Mouse (Mus musculus): ENCODE results near the gene Ppm1j.
A peak's percentile ranks its signal among the peaks of the same experiment; 100 is the strongest.
"Not testable (repeated sequence)": the region's sequence is repeated elsewhere in the genome, so short reads cannot be mapped to it uniquely, and the experiment has no call there.

The Ppm1j gene

DNA sequence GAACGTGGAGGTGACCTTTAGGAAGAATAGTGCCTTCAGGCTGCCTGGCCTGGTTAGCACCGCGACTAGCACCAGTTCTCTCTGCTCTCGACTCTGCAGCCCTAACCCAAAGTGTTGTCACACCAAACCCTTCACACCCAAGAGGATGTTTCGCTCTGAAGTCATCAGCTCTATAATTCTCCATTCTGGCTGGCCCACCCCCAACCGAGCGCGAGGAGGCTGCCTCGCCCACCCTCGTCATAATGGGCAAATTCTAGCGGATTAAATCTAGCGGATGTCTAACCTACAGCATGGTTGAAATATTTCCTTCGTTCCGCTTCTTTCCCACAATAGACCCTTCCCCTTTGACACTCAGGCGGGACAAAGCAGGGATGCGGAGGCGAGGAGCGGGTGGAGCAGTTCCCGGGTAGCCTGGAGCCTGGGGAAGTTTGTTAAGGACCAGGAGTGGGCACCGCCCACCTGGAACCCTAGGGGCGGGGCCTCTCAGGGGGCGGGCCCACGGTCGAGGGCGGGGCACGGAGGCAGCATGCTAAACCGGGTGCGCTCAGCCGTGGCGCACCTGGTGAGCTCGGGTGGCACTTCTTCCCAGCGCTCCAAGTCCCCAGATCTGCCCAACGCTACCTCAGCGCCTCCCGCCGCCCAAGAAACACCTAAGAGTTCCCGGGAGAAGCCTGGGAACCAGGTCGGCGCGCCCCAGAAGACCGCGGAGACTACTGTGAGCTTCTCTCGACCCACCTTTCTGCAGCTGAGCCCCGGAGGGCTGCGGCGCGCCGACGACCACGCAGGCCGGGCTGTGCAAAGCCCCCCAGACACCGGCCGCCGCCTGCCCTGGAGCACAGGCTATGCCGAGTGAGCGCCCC, at the start of gene Ppm1j:
Gene Ppm1j (plus strand): TSS at position 496 of the 860 bp plus-strand sequence.
- peak; percentile 81 to 85 for DNase-seq

DNA sequence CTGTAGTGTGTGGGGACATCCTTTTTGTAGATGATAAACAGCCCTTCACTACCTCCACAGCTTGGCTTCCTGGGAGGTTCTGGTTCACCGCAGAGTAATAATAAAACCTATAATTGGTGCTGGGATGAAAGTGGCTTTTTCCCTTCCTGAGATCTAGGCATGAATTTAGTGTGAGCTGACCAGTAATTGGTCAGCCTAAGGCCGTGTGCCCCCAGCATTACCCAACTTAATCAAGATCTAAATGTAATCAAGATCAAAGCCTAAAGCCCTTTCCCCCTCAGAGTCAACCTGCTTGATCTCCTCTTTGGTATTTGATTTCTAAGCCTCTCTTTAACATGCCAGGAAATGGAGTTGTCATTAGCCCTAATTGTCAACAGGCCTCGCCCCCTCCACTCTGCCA, 47.9 kb upstream of the Ppm1j start:
- DNase-seq: no peak

DNA sequence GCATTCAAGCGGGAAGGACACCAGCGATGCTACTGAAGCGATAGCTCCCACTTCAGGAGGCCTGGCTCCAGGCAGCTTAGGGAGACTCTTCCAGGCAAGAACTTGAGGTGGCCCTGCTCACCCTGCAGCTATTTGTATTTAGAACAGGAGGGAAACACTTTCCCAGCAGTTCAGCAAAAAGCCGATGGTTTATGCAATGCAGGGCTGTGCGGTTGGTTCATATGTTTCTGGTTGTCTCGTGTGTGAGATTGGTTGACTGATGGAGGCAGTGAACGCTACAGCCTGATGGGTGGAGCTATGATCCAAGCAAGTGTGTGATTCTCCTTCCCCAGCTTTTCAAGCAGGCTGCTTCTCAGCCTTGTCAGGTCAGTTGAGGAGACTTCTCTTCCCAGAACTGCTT, 46.2 kb upstream of the Ppm1j start:
- DNase-seq: no peak

DNA sequence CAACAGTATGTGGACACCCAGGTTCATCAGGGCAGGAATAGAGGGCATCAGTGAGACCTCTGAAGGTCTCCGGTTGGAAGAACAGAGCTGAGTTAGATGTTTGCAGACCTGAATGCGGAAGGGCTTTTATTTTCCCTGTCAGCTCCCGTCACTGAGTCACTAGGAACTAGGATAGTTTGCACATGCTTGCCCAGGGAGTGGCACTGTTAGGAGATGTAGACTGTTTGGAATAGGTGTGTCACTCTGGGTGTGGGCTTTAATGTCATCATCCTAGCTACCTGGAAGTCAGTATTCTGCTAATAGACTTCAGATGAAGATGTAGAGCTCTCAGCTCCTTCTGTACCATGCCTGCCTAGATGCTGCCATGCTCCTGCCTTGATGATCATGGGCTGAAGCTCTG, 38.9 kb upstream of the Ppm1j start:
- no peak for DNase-seq

DNA sequence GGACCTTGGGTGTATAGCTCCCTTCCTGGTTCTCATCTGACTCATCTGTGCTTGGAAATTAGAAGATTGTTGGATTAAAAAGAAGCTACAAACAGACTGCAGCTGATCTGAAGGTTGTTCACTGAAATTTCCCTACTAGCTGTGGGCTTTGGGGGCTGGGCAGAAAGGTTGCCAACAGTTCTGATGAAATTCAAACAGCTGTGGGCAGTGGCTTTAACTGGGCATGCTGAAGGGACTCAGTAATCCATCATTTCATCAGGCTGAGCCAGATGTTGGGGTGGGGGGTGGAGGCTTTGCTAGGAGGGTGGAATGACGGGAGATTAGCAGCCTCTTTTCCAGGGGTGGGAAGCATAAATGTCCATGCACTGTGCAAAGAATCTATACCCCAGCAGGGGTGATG, 37.7 kb upstream of the Ppm1j start:
- DNase-seq: no peak

DNA sequence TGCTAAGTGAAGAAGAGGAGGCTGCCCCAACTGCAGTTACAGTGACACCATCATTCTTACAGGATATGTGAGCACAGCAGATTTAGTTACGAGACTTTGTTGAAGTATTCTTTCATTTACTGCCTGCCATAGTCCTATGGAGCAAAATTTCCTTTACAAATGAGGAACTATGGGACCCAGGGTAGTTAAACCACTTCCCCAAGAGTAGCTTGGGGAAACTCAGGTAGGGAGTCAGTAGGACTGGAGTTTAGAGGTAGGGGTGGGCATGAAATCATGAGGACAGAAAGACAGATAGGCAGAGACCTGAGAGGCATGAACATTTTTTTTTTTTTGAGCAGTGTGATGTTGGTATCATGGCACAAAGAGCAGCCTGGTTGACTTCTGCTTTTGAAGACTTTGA, 37.0 kb upstream of the Ppm1j start:
- no peak for DNase-seq

DNA sequence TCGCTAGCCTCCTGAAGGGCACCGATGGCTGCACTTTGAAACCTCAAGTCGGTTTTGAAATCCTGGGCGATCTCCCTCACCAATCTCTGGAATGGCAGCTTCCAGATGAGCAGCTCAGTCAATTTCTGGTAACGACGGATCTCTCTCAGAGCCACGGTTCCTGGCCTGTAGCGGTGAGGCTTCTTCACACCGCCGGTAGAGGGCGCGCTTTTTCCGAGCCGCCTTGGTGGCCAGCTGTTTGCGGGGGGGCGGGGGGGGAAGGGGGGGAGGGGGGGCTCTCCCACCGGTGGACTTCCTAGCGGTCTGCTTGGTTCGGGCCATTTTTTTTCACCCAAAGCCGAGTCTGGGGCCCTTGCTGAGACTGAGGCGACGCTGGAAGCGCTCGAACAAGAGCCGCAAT, 28.0 kb upstream of the Ppm1j start:
- DNase-seq: not testable (repeated sequence)

DNA sequence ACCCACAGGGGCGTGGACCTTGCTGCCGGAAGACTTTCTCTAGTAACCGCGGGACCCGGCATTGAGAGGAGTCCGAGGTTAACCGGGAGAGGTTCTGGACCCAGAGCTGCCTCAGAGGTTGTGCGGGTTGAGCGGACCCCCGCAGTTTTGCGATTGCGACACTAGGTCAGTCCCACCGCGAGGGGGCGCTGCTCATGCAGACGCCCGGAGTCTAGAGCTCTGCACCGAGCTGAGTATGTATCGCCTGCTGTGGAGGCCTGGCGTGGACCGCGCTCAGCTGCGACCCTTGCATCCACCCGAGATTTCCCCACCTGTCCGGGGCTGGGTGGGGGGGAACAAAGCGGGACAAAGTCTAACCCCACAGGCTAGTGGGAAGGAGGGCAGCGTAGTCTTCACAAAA, 22.4 kb upstream of the Ppm1j start:
- peak; percentile 22 to 49 for DNase-seq

DNA sequence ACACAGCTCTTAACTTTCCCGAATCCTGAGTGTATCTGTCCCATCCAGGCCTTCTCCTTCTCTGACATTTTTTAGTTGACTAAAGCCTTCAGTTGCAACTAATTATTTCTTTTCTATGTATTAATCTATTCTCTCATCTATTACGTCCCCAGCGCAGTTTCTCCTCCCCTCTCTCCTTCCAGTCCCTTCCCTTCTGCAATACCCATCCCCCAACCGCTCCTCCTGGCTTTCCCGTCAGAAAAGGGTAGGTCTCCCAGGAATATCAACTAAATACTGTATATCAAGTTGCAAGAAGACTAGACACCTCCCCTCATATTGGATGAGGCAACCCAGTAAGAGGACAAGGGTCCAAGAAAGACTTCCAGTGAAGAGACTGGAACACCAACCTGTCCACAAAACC, 22.0 kb upstream of the Ppm1j start:
- no peak for DNase-seq

DNA sequence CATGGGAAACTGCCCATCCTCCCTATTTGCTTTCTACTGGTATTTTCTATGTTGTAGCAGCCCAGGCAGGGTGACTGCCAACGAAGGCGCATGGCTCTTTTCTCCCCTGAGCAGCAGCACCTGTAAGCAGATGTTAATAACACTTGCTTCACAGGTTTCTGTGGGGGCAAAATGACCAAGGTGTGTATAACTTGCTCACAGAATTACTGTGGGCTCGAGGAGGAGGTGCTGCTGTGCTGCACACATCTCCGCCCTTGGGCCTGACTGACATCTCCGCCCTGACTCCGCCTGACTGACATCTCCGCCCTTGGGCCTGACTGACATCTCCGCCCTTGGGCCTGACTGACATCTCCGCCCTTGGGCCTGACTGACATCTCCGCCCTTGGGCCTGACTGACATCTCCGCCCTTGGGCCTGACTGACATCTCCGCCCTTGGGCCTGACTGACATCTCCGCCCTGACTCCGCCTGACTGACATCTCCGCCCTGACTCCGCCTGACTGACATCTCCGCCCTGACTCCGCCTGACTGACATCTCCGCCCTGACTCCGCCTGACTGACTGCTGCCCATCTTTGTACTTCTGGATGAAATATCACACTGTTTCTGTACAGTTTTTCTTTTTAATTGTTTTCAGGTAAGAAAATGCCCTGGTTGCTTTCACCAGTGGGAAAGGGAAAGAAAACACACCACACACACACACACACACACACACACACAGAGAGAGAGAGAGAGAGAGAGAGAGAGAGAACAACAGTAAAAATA, 18.6 kb upstream of the Ppm1j start:
- DNase-seq: not testable (repeated sequence)

DNA sequence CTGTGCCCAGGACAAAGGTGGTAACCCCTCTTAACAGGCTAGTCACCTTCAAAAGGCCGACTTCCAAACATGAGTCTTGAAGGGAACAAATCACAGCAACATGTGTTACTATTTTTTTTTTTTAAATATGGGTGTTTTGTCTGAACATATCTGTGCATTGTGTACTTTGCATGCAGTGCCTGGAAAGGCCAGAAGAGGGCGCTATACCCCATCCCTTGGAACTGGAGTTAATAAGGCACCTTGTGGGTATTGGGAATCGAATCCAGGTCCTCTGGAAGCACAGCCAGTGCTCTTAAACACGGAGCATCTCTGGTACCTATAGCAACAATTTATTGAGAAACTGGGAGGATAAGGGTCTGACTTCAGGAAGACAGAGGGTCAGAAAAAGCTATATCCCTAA, 15.8 kb upstream of the Ppm1j start:
- no peak for DNase-seq

DNA sequence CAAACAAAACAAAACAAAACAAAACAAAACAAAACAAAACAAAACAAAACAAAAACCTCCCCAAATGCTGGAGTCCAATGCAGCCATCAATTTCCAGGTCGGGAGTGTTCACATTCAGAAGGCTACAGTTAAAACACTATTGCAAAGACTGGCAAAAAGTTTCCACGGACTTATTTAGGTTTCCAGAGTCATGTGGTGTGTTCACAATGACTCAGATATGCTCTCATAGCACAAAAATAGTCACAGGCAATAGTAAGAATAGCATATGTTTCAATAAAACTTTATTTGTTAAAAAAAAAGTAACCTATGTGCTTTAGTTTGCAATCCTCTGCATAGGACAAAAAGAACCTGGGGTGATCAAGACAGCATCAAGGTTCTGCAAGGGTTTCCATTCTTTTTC, 13.7 kb upstream of the Ppm1j start:
- no peak for DNase-seq

DNA sequence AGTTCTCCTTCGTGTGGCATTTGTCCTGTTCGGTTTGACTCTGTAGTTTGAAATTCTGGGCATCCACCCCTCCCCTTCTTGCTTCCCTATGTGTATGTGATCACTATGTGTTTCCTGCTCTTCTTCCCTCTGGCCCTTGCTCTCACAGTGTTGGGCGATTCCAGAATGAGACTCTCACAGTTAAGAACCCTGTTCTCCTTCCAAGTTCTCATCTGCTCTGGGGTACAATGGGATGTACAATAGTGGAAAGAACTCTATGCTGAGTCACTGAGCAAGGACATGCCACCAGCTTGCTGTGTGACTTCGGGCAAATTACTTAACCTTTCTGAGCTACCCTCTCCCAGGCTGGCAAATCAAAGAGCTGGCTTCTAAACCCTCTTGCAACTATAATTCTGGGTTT, 13.1 kb upstream of the Ppm1j start:
- DNase-seq: no peak

DNA sequence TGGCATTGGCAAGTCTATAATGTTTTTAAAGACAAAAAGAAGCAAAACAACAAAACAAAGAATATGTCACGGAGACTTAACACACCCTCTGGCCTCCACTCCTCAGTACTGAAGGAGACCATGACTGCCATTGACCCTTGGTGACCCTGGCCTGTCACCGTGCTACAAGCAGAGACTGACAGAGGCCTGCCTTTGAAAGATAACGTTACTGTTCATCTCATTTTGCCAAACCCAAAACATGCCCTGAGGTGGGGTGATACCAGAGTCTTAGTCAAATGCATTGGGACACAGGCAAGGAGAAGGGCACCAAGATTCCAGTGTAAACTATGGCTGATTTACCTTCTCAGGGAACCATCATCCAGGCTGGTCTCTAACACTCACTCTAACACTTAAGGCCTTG, 11.7 kb upstream of the Ppm1j start:
- no peak for DNase-seq

DNA sequence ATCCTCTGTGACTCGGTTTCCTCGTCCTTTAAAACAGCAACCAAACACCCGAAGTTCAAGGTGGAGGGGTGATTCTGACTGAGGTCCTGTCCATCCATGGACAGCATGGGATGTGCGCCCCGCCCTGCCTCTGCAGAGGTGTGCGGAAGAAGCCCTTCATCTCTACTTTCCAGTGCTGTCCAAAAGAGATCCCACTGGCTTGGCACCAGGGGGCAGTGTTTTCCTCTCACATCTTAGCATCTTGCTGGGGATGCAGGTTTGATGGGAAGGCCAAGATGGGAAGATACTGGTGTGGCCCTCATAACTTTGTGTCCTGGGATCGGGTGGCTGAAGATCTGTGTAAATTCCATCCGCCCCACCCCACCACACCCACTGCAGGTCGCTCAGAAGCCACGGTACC, 10.8 kb upstream of the Ppm1j start:
- DNase-seq: peak in 1 of 2 experiments; percentile 49

DNA sequence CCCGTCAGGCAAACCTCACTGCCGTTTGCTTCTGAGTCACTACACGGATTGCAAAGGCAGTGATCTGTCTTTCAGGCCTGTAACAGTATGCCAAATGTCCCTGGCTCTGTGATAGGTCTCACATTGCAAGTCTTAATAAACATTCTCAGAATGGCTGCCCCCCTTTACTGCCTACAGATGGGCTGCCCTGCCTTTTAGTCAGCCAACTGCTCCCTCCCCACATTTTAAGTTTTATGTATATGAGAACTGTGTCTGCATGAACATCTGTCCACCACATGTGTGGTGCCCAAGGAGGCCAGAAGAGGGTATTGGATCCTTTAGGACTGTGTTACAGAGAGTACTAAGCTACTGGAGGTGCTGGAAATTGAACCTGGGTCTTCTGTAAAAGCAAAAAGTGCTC, 9.9 kb upstream of the Ppm1j start:
- DNase-seq: no peak

DNA sequence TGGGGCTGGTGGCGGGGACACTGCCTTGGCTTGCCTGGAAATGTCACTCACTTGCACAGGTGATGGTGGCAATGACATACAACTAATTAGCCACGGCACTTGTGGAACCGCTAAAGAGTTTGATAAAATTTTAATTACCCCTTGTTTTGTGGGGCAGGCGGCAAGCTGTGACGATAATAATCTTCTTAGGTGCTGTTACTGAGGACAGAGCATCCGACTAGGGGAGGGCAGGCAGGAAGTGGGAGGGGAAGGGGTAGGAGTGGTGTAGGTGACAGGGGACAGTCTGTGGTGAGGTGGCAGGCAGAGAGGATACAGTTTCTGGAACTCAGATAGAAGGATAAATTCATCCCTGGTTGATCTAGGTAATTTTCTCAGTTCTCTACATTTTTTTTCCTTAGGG, 9.4 kb upstream of the Ppm1j start:
- no peak for DNase-seq

DNA sequence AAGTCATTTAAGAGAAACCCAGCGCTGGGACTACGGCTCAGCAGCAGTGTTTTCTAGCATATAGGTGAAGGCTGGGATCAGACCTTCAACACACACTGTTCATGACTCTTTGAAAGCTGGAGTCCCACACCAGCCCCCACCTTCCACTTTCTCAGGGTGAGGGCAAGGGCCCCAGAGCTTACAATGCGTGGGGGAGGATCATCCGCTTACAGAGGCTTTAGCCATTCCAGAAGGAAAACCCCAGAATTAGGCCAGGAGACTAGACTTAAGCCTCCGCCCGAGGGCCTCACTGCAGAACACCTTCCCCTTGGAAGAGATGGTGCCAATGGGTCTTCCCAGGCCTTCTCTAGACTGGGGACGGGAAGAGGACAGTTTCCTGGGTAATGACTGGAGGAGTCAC, 7.6 kb upstream of the Ppm1j start:
- no peak for DNase-seq

DNA sequence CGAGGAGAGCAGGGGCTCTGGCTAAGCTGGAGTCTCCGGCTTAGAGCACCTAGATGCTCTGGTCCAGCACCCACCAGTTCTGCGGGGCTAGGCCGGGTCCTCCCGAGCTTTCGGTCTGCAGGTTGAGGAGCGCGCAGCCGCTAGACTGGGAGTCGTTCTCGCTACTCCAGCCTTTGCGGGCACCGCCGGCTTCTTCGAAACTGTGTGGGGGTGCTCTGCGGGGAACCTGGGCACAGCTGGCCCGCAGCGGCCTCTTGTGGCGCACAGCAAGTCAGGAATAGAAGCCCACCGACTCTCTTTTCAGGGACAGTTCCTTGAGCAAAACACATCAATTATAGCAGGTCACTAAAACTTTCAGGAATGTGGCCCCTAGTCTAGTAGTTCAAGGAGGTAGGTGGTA, 3.5 kb upstream of the Ppm1j start:
- DNase-seq: no peak

DNA sequence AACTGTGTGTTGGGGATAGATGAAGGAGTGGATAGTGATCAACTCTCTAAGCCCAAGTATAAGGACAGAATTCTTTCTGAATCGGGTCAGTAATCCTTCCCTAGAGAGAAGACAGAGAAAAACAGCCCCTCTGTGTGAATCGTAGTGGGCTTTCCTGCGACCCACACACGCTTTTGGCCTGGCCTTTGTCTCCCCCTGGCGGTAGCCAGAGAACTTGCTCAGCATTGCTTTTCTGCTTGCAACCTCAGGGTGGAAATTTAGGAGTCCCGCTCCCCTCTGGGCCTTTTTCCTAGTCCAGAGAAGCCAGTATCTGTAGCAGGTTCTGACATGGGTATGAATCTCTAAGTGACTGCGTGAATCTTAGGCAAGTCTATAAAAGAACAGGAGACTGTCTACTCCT, 907 bp upstream of the Ppm1j start:
- peak; percentile 33 to 56 for DNase-seq

DNA sequence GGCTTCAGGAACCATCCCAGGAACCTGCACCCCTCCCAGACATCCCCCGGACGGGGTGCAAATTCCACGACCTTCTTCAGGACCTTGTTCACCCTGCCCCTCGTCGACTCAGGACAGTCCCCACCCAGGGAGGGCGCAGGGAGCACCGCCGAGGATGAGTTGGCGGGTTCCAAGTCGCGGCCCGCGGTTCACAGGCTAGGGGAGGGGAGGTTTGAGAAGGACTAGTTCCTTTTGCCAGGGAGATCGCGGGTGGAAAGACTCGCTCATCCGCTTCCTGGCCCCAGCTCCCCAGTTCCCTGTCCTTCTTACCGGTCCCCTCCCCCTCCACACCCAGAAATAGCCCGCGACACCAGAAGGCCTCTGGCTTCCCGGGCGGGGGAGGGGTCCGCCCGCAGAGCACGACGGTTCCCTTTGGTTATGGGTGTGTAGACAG, 631 bp downstream of the Ppm1j start, which contains the start of gene Fam19a3:
Gene Fam19a3 (minus strand): TSS at position 370 of the 433 bp plus-strand sequence.
- DNase-seq: peak; percentile 53 to 56

DNA sequence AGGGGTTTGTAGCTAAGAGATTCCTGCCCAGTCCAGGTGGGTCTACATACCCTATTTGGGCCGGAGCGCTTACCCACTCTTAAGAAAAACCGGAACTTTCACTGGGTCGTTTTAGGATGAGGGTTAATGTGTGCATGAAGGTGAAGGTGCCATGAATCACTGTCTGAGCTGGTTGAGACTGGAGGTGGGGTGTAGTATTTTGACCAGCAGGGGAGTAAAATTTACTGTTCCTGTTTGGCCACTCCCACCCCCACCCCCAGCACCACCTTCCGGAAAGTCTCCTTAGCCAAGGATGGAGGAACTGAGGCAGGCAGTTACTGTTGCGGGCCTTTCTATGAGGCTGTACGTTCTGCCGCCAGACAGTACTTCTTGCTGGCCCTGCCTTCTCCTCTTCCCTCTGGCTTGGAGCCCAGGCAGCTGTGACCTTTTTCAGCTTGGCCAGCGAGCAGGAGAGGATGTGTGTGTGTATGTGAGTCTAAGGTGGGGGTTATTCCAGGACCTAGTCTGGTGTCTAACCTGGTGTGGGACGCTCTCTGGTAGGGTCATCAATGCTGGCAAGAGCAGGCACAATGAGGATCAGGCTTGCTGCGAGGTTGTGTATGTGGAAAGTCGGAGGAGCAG, 1.3 kb downstream of the Ppm1j start:
- DNase-seq: peak; percentile 35 to 53

DNA sequence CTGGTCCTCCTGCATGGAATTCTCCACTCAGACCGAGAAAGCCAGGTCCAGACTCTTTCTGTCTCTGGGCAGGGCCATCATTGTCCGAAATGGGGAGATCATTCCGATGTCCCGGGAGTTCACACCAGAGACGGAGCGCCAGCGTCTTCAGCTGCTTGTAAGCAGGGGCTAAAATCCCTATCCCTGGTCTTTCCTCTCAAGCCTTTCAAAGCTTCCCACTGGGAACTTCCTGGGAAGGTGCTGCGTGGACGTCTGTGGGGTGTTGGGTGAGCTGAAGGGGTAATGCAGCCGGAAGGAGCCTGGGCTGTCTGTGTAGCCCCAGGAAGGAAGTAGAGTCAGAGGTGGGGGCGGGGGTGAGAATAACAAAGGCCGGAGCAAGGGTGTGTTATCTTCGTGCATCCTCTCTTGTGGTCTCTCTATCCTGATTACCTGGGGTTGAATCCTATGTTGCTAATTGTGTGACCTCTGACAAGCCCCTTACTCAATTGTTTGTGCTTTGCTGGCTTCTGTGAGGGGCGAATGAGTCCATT, 3.2 kb downstream of the Ppm1j start:
- DNase-seq: peak in 1 of 2 experiments; percentile 28

Measured in lung, adult 18-20 months (tissue).